Mouse (Mus musculus): ENCODE measurements at regions not wholly inside any gene's neighbourhood (a gene's known extent, or its start where the extent isn't known, plus 50 kb on each side); places are given as distances from the start of the nearest gene placed in this dataset.

- no peak overlapping the region for H3K9ac ChIP-seq
- peak; percentile 36; the same call in 1 of the 2 replicates for TF ChIP-seq CTCF (IDR thresholded peaks at IDR 0.05; ENCODE audit: low read depth)
These were observed 101.3 kb upstream of the Serp2 start for GRCm38 (mm10) chr14:76657784-76658610.

GRCm38 (mm10) chr14:76657375-76657774 lies 100.7 kb upstream of the Serp2 start:
- ATAC-seq (ENCODE audit: insufficient read depth) (no peak; the same call in 1 of the 2 replicates), DNase-seq (peak; percentile 55)
- WGBS = 31% methylated on average over 7 of the region's 7 CpGs
- TF ChIP-seq CTCF (IDR thresholded peaks at IDR 0.05; ENCODE audit: low read depth) = no peak
- H3K9me3 ChIP-seq (ENCODE audit: low read depth, low read length) = no peaks in the 10 kb centered on the region
- no peak overlapping the region for H3K4me2 ChIP-seq
- H3K27me3 ChIP-seq (ENCODE audit: insufficient read depth, low read length) = no peaks in the 10 kb centered on the region
- H3K4me1 ChIP-seq (ENCODE audit: insufficient read depth) = peaks cover 21% of the 10 kb centered on the region
- no peaks in the 10 kb centered on the region for H3K36me3 ChIP-seq (ENCODE audit: insufficient read depth)
- peak overlapping the region; percentile 40; the same call in 1 of the 2 replicates for H3K27ac ChIP-seq (ENCODE audit: low read depth)
- no peak overlapping the region for H3K4me3 ChIP-seq (ENCODE audit: low read depth, low read length)
- H3K9ac ChIP-seq = no peak overlapping the region

More at GRCm38 (mm10) chr14:76657784-76658610, 101.3 kb upstream of the Serp2 start:
- Histone ChIP-seq H3K27ac (ENCODE audit: low read depth) (peak overlapping the region; percentile 73), H3K4me3 (ENCODE audit: low read depth, low read length) (no peak overlapping the region), H3K36me3 (ENCODE audit: insufficient read depth) (no peaks in the 10 kb centered on the region), H3K4me2 (0 out of 2 replicates have a peak overlapping the region, but pooled peaks have one; percentile 12), H3K27me3 (ENCODE audit: insufficient read depth, low read length) (no peaks in the 10 kb centered on the region), H3K4me1 (ENCODE audit: insufficient read depth) (peaks cover 21% of the 10 kb centered on the region), H3K9me3 (ENCODE audit: low read depth, low read length) (no peaks in the 10 kb centered on the region)
- DNase-seq = peak; percentile 89
- WGBS = 27% methylated on average over 9 of the region's 9 CpGs
- ATAC-seq (ENCODE audit: insufficient read depth) = peak; percentile 55; the same call in 1 of the 2 replicates

GRCm38 (mm10) chr14:76652356-76653126 lies 95.9 kb upstream of the Serp2 start:
- peak; percentile 59 for ATAC-seq (ENCODE audit: insufficient read depth)
- Histone ChIP-seq H3K27ac (ENCODE audit: low read depth) (no peak overlapping the region), H3K4me3 (ENCODE audit: low read depth, low read length) (no peak overlapping the region), H3K27me3 (ENCODE audit: insufficient read depth, low read length) (no peaks in the 10 kb centered on the region), H3K9ac (no peak overlapping the region), H3K9me3 (ENCODE audit: low read depth, low read length) (no peaks in the 10 kb centered on the region), H3K36me3 (ENCODE audit: insufficient read depth) (no peaks in the 10 kb centered on the region), H3K4me2 (no peak overlapping the region), H3K4me1 (ENCODE audit: insufficient read depth) (peaks cover 5% of the 10 kb centered on the region; the same call in 1 of the 2 replicates)
- 50% methylated on average over 9 of the region's 9 CpGs for WGBS
- DNase-seq = peak; percentile 57
- no peak for TF ChIP-seq CTCF (IDR thresholded peaks at IDR 0.05; ENCODE audit: low read depth)

DNA sequence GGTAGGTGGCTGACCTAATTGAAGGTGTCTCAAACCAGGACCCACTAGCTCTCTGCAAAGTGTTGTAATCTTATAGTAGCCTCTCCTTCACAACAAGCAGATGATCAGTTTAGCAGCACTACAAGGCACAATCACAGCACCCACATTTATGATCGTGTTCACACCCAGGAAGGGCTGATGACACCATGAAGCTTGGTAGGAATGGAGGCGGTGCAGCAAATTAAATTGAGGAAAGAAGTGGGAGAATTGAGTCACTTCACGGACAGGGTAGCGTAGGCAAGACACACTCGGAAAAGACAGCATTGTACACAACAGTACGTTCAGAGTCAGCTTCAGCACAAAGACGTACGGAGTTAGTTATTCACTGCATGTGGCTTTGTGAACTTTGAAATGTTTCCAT lies 94.4 kb upstream of the Serp2 start:
- no peak for ATAC-seq (ENCODE audit: insufficient read depth)
- no peak for DNase-seq
- 88% methylated on average over 8 of the region's 8 CpGs for WGBS
- no peak for TF ChIP-seq CTCF (IDR thresholded peaks at IDR 0.05; ENCODE audit: low read depth)
- 0 out of 2 replicates have a peak, but pooled peaks cover 3% of the 10 kb centered on the region for H3K4me1 ChIP-seq (ENCODE audit: insufficient read depth)
- no peak overlapping the region for H3K9ac ChIP-seq
- no peaks in the 10 kb centered on the region for H3K36me3 ChIP-seq (ENCODE audit: insufficient read depth)
- H3K27ac ChIP-seq (ENCODE audit: low read depth) = no peak overlapping the region
- no peaks in the 10 kb centered on the region for H3K27me3 ChIP-seq (ENCODE audit: insufficient read depth, low read length)
- no peak overlapping the region for H3K4me3 ChIP-seq (ENCODE audit: low read depth, low read length)
- no peak overlapping the region for H3K4me2 ChIP-seq
- H3K9me3 ChIP-seq (ENCODE audit: low read depth, low read length) = no peaks in the 10 kb centered on the region

DNA sequence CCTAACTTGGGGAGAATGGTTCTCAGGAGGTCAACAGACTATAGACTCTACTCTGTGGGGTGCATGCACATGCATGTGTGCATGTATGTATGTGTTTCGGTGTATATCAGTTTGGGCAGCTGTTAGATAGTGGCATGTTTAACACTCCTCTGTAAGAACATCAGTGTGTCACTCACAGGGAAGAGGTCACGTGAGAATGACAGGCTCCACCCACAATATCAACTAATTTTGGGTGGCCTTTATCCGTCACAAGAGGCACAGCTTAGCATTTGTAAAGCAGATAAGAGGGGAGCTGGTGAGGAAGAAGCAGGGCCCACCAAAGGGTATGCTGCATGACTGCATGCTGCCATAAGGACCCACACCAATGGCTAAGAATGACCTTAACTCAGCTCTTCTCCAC lies 93.2 kb upstream of the Serp2 start:
- H3K36me3 ChIP-seq (ENCODE audit: insufficient read depth) = no peaks in the 10 kb centered on the region
- H3K4me1 ChIP-seq (ENCODE audit: insufficient read depth) = 0 out of 2 replicates have a peak, but pooled peaks cover 3% of the 10 kb centered on the region
- 82% methylated on average over 3 of the region's 3 CpGs for WGBS
- no peak overlapping the region for H3K27ac ChIP-seq (ENCODE audit: low read depth)
- TF ChIP-seq CTCF (IDR thresholded peaks at IDR 0.05; ENCODE audit: low read depth) = no peak
- H3K27me3 ChIP-seq (ENCODE audit: insufficient read depth, low read length) = no peaks in the 10 kb centered on the region
- ATAC-seq (ENCODE audit: insufficient read depth) = no peak
- H3K4me2 ChIP-seq = no peak overlapping the region
- H3K9me3 ChIP-seq (ENCODE audit: low read depth, low read length) = no peaks in the 10 kb centered on the region
- H3K9ac ChIP-seq = no peak overlapping the region
- DNase-seq = no peak
- no peak overlapping the region for H3K4me3 ChIP-seq (ENCODE audit: low read depth, low read length)

GRCm38 (mm10) chr14:76644716-76645115 lies 88.0 kb upstream of the Serp2 start:
- WGBS = 73% methylated on average over 3 of the region's 3 CpGs
- ATAC-seq (ENCODE audit: insufficient read depth) = no peak

More at GRCm38 (mm10) chr14:76644716-76645115, 88.0 kb upstream of the Serp2 start:
- TF ChIP-seq CTCF (IDR thresholded peaks at IDR 0.05; ENCODE audit: low read depth) = no peak
- Histone ChIP-seq H3K36me3 (ENCODE audit: insufficient read depth) (no peaks in the 10 kb centered on the region), H3K27me3 (ENCODE audit: insufficient read depth, low read length) (no peaks in the 10 kb centered on the region), H3K4me2 (no peak overlapping the region), H3K9ac (no peak overlapping the region), H3K27ac (ENCODE audit: low read depth) (no peak overlapping the region), H3K4me1 (ENCODE audit: insufficient read depth) (0 out of 2 replicates have a peak, but pooled peaks cover 3% of the 10 kb centered on the region), H3K4me3 (ENCODE audit: low read depth, low read length) (no peak overlapping the region), H3K9me3 (ENCODE audit: low read depth, low read length) (no peaks in the 10 kb centered on the region)
- no peak for DNase-seq

Data from lung, embryonic 14.5 days (tissue).